10 mouse cellular contexts compared by ENCODE assay signal in genomic region chr6:134888563-134889017, GRCm38 (mm10). TPM values are rescaled to one million over a fixed set of nuclear protein-coding genes. Genes with fewer than 3 reads are reported as not detected.
A peak's percentile ranks its signal among the peaks of the same experiment; 100 is the strongest.
DNase-seq lines count a peak whose midpoint lies in the region; ATAC-seq lines count a peak whose summit lies in the region.
"Had no signal": no experiment of that assay in that cellular context is flagged by ENCODE, and none has a peak within 500 bp of the region (broad histone marks: within the 10 kb centered on the region; RNA-seq: fewer than 3 reads in every experiment).

No protein-coding gene starts in this region.

- DNase-seq in limb, embryonic 11.5 days (ENCODE audit: low spot score), result peak; percentile 43
- no peak for DNase-seq in limb, embryonic 10.5 days (ENCODE audit: low spot score)
- DNase-seq in frontal cortex, postnatal 14 days (ENCODE audit: low spot score in 2 of 2), result peak; percentile 59 to 71
- DNase-seq in left cerebral cortex, postnatal 10 days (ENCODE audit: extremely low spot score in 1 of 2, low spot score in 2 of 2), result peak; percentile 56 to 76
- peak; percentile 86 to 92 for DNase-seq in right cerebral cortex, postnatal 10 days (ENCODE audit: low spot score in 2 of 2)
- DNase-seq in gastrocnemius, adult 18-20 months (ENCODE audit: low spot score), result no peak
- no peak for DNase-seq in heart, adult 9 months (ENCODE audit: low spot score in 2 of 2)
- DNase-seq in adrenal gland, postnatal 36 days, result no peak

- no peak overlapping the region for H3K9ac ChIP-seq in limb, embryonic 11.5 days (ENCODE audit: low read length)
- H3K9ac ChIP-seq: embryonic facial prominence, embryonic 15.5 days had no signal

- no peak overlapping the region for H3K4me2 ChIP-seq in limb, embryonic 11.5 days (ENCODE audit: low read depth, severe bottlenecking)

- H3K27ac ChIP-seq in limb, embryonic 11.5 days (replicated peaks; ENCODE audit: low read depth, low read length), result no peak overlapping the region
- H3K27ac ChIP-seq in limb, embryonic 10.5 days, result no peak overlapping the region
- H3K27ac ChIP-seq: embryonic facial prominence, embryonic 15.5 days; macrophage had no signal

- no peaks in the 10 kb centered on the region for H3K27me3 ChIP-seq in limb, embryonic 11.5 days (ENCODE audit: control insufficient read depth, insufficient read depth, low read length)
- no peaks in the 10 kb centered on the region for H3K27me3 ChIP-seq in limb, embryonic 10.5 days (ENCODE audit: low read depth, poor library complexity, severe bottlenecking)
- H3K27me3 ChIP-seq: embryonic facial prominence, embryonic 15.5 days had no signal

- ATAC-seq in limb, embryonic 11.5 days (ENCODE audit: insufficient number of reproducible peaks, low FRiP score, low TSS enrichment, low read depth), result 0 out of 2 replicates have a peak, but pooled peaks have one; percentile 35

- no peaks in the 10 kb centered on the region for H3K36me3 ChIP-seq in limb, embryonic 11.5 days (ENCODE audit: control insufficient read depth, insufficient read depth, low read length)
- no peaks in the 10 kb centered on the region for H3K36me3 ChIP-seq in limb, embryonic 10.5 days
- H3K36me3 ChIP-seq: embryonic facial prominence, embryonic 15.5 days had no signal

- no peak overlapping the region for H3K4me3 ChIP-seq in limb, embryonic 11.5 days (ENCODE audit: low read depth, low read length)
- no peak overlapping the region for H3K4me3 ChIP-seq in limb, embryonic 10.5 days

- H3K9me3 ChIP-seq in limb, embryonic 11.5 days (ENCODE audit: control insufficient read depth, low read length), result no peaks in the 10 kb centered on the region
- no peaks in the 10 kb centered on the region for H3K9me3 ChIP-seq in limb, embryonic 10.5 days (replicated peaks)
- H3K9me3 ChIP-seq: embryonic facial prominence, embryonic 15.5 days had no signal

- WGBS in limb, embryonic 11.5 days, result 5% methylated on average over 4 of the region's 4 CpGs
- 8% methylated on average over 4 of the region's 4 CpGs for WGBS in limb, embryonic 10.5 days

- 0 out of 2 replicates have a peak, but pooled peaks cover 3% of the 10 kb centered on the region for H3K4me1 ChIP-seq in limb, embryonic 11.5 days (ENCODE audit: control insufficient read depth, insufficient read depth, low read length)
- peaks cover 15% of the 10 kb centered on the region for H3K4me1 ChIP-seq in limb, embryonic 10.5 days

- intact Hi-C loops in left cerebral cortex, postnatal 10 days (cut with DNase I), result loop anchor here (5.0 kb wide), 1 partner anchor 34 kb away; the partner anchor contains the start of gene Cdkn1b

RNA-seq across cellular contexts. Expression of gene Gpr19, which starts 9.8 kb away (rescaled TPM):
- 8.9 and 9.8 TPM in 2 replicates for polyA plus RNA-seq in limb, embryonic 11.5 days (2014; fragmentation: Nextera tagmentation; extraction: Ambion mirVana)
- 7.8 and 9.7 TPM in 2 replicates for polyA plus RNA-seq in limb, embryonic 10.5 days (2016; fragmentation: Nextera tagmentation; extraction: Ambion mirVana)
- 10 to 100 TPM; 23.4 to 26.0 TPM for total RNA-seq in left cerebral cortex, postnatal 10 days (2021)
- total RNA-seq in gastrocnemius, adult 18-20 months (2021), result 1 to 10 TPM; 4.2 to 5.1 TPM
- 1 to 10 TPM; 5.7 to 6.9 TPM for total RNA-seq in adrenal gland, postnatal 36 days (2021)

RNA-seq across cellular contexts. Expression of gene Cdkn1b, which starts 31.6 kb away (rescaled TPM):
- polyA plus RNA-seq in limb, embryonic 11.5 days (2014; fragmentation: Nextera tagmentation; extraction: Ambion mirVana), result 13.7 and 16.1 TPM in 2 replicates
- polyA plus RNA-seq in limb, embryonic 10.5 days (2016; fragmentation: Nextera tagmentation; extraction: Ambion mirVana), result 8.4 and 10.3 TPM in 2 replicates
- 10 to 100 TPM; 45.0 to 46.9 TPM for total RNA-seq in left cerebral cortex, postnatal 10 days (2021)
- 10 to 100 TPM; 32.2 to 34.1 TPM for total RNA-seq in gastrocnemius, adult 18-20 months (2021)
- total RNA-seq in adrenal gland, postnatal 36 days (2021), result 10 to 100 TPM; 35.3 to 74.4 TPM

RNA-seq across cellular contexts. Expression of gene Crebl2, which starts 58.6 kb away (rescaled TPM):
- polyA plus RNA-seq in limb, embryonic 11.5 days (2014; fragmentation: Nextera tagmentation; extraction: Ambion mirVana), result 0.67 and 1.3 TPM in 2 replicates
- polyA plus RNA-seq in limb, embryonic 10.5 days (2016; fragmentation: Nextera tagmentation; extraction: Ambion mirVana), result 0.79 and 0.99 TPM in 2 replicates
- 1 to 10 TPM; 8.6 to 9.5 TPM for total RNA-seq in left cerebral cortex, postnatal 10 days (2021)
- 10 to 100 TPM; 12.4 to 14.2 TPM for total RNA-seq in gastrocnemius, adult 18-20 months (2021)
- total RNA-seq in adrenal gland, postnatal 36 days (2021), result 10 to 100 TPM; 30.0 to 35.0 TPM

Comparison
In these comparisons a context has a peak if more than half of its experiments do, and no peak if none do; other contexts are left out.
1. DNase-seq: peak in limb, embryonic 11.5 days (single experiment), frontal cortex, postnatal 14 days (2 of 2), left cerebral cortex, postnatal 10 days (2 of 2) and right cerebral cortex, postnatal 10 days (2 of 2); none in limb, embryonic 10.5 days (single experiment), gastrocnemius, adult 18-20 months (single experiment), heart, adult 9 months (0 of 2) and adrenal gland, postnatal 36 days (0 of 2).